Mouse (Mus musculus) ZHBTc4 (cell line): ENCODE measurements at regions not wholly inside any gene's neighbourhood (a gene's known extent, or its start where the extent isn't known, plus 50 kb on each side); places are given as distances from the start of the nearest gene placed in this dataset.

Source experiments
- DNase-seq: peaks from one replicate; pipeline ENCODE4 v3.0.0-alpha.2; 2011; ENCODE audit warnings: low read depth, low spot score

DNA sequence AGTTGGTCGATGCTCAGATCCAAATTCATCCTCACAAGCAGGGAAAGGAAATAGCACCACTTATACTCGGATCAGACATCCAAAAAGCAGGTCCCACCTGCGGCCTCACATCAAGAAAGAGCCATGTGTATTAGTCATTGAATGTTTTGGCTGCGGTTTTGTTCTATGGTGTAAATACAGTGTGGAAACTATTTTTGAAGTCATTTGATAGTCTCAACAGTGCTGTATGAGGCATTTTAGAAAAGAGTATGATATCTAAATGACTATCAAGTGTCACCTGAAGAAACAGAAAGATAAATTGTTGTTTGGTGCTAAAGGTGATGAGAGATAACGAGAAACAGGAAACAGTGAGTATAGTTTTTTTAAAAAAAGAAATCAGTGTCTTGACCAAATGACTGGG lies 74.7 kb downstream of the Cep44 start:
- DNase-seq = no peak

GRCm38 (mm10) chr8:56475138-56475537 lies 75.7 kb downstream of the Cep44 start:
- DNase-seq = no peak

GRCm38 (mm10) chr8:56474335-56474734 lies 76.5 kb downstream of the Cep44 start:
- no peak for DNase-seq

DNA sequence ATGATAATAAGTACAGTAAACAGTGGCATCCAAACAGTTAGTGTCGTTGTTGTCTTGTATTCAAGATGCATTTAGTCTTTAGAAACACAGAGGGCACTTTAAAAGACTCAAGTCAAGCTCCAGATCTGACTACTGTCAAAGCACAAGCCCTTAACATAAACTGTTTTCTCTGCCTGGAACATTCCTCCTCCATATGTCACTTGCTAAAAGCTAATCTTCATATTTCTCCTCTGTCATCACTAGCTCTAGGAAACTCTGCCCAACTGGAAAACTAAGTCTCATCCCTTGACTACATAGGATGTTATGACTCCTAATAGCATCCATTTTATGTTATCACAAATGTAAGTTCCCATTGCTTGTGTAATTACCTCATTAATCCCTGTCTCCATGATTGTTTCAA lies 85.8 kb downstream of the Cep44 start:
- DNase-seq = no peak

DNA sequence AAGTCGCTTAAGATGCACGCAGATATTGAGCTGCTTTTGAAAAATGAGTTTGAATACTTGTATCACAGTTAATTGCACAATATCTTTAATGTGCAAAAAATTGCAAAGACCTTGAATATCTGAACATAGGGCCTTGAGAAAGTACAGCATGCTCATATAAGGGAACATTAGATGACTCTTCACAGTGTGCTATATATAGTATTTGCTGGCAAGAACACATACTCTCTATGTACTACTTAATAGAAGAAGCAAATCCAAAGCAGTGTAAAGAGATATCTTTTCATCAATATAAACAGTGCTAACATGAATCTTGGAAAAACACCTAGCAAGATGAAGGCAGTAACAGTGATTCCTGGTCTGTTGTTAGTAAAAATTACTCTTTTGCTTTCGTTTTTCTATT lies 99.9 kb downstream of the Cep44 start:
- no peak for DNase-seq

GRCm38 (mm10) chr8:56443676-56444075 lies 107.2 kb downstream of the Cep44 start:
- no peak for DNase-seq

- DNase-seq = no peak
Measured at GRCm38 (mm10) chr8:56439417-56439816, 111.4 kb downstream of the Cep44 start.

GRCm38 (mm10) chr8:56434826-56435225 lies 116.0 kb downstream of the Cep44 start:
- no peak for DNase-seq

GRCm38 (mm10) chr8:56412026-56412425 lies 117.6 kb downstream of the Hpgd start:
- no peak for DNase-seq

GRCm38 (mm10) chr8:56410412-56410811 lies 116.0 kb downstream of the Hpgd start:
- DNase-seq = peak; percentile 12

DNA sequence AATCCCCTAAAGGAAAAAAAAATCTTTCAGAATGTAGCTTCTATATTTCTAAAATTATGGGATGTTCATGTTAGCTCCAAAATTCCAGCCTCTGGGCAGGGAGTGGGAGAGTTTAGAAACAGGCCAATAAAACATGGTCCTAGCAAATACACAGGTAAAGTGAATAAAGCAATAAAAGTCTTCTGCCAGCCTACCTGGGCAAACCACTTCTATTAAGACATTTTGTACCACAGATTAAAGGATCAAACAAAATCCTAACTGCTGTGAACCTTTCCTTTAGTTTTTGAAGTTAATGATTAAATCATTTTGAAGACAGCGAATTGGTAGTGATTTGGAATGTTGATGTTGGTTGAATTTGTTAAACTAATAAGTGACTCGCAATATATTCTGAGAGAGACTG lies 112.9 kb downstream of the Hpgd start:
- DNase-seq = no peak

- no peak for DNase-seq
Measured at GRCm38 (mm10) chr8:56406317-56406716, 111.9 kb downstream of the Hpgd start.

DNA sequence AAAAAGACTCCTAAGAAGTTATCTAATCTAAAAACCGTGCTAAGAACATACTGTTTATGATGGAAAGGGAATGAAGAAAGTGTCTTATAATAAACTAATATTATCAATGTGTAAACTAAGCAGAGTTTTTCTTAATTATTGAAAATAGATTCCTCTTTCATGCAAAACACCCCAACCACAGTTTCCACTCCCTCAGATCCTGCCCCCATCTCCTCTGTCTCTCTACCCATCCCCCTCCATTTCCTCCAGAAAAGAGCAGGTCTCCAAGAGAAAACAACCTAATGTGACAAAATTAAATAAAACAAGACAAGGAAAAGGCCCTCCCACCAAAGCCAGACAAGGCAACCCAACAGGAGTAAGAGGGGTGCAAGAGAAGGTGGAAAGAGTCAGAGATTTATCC lies 103.2 kb downstream of the Hpgd start:
- DNase-seq = no peak

DNA sequence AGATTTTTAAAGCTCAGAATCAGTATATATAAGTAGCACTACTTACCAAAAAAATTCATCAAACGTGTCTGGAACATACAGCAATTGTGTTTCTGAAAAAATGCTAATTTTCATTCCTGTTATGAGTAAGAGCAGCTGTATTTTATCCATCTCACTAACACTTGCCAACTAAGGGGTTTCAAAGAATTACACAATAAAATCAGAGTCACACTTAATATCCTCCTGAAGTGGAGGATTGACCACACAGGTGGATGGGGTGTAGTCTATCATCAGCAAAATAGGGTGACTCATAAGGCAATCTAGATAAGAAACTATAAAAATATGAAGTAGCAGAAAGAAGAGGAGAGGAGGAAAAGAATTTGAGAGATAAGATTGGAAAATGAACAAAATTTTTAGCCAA lies 102.0 kb downstream of the Hpgd start:
- DNase-seq = no peak

DNA sequence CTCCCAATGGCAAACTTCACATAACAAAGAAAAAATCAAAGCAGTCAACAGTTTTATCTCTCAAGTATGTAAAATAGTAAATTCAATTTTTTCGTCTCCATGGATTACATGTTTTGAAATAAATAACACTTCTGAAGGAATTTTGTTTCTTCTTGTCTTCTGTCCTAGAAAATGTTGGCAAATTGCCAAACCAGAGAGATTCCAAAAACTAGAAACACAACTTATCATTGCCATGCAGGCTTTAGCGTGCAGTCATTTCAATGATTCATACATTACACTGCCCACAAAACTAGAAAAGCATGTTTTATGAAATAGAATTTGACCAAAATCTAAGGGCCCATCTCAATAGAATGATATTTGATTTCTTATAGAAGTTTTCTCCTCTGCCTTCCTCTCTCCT lies 98.2 kb downstream of the Hpgd start:
- no peak for DNase-seq

DNA sequence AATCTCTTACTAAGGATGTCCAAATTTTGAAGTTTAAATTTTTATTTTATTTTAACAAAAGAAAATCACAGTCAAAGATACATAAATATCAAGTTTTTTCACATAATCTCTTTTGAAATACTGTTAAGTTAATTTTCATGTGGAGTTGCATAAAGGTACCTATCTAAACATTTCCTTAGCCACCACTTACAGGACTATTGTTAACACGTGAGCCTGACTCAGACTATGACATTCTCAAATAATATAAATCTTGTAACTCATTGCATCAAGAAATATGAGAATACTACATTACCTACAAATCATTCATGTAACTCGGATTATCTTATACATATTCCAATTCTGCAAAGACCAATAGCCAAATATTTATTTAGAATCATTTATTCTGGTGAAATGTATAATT lies 97.8 kb downstream of the Hpgd start:
- no peak for DNase-seq
